Mouse (Mus musculus): ENCODE measurements around the gene Dhtkd1. TPM values are rescaled to one million over a fixed set of nuclear protein-coding genes. Genes with fewer than 3 reads are reported as not detected.
"Not testable (repeated sequence)": the region's sequence is repeated elsewhere in the genome, so short reads cannot be mapped to it uniquely, and the experiment has no call there.

Dhtkd1 gene
- polyA plus RNA-seq (2012; rRNA removed): 7.2 and 9.5 TPM in 2 replicates

- Histone ChIP-seq H3K27ac (ENCODE audit: insufficient read depth, low read length) (no peak within 1 kb of the TSS), H3K27me3 (ENCODE audit: control insufficient read depth, insufficient read depth, low read length) (no peaks in the 10 kb centered on the region), H3K4me1 (ENCODE audit: control insufficient read depth, insufficient read depth, low read length) (no peaks in the 10 kb centered on the region; the same call in 1 of the 2 replicates), H3K4me3 (replicated peaks; ENCODE audit: insufficient read depth, low read depth, low read length) (peak within 1 kb of the TSS; percentile 60)
- no peak for TF ChIP-seq POLR2A (IDR thresholded peaks at IDR 0.05; ENCODE audit: borderline replicate concordance, insufficient read depth, low read length)
- TF ChIP-seq CTCF (IDR thresholded peaks at IDR 0.05; ENCODE audit: borderline replicate concordance, insufficient read depth, low read depth, low read length): no peak
- peak; percentile 64 to 65 for DNase-seq
- 2% methylated on average over 36 of the region's 36 CpGs for WGBS
These were observed at the start of gene Dhtkd1 for GRCm38 (mm10) chr2:5942416-5943032. Dhtkd1 (minus strand) TSS chr2:5942792.

- WGBS: 94% methylated on average over 4 of the region's 4 CpGs
- no peak for TF ChIP-seq POLR2A (IDR thresholded peaks at IDR 0.05; ENCODE audit: borderline replicate concordance, insufficient read depth, low read length)
- no peak for TF ChIP-seq CTCF (IDR thresholded peaks at IDR 0.05; ENCODE audit: borderline replicate concordance, insufficient read depth, low read depth, low read length)
- Histone ChIP-seq H3K27ac (ENCODE audit: insufficient read depth, low read length) (no peak overlapping the region), H3K4me1 (ENCODE audit: control insufficient read depth, insufficient read depth, low read length) (0 out of 2 replicates have a peak, but pooled peaks cover under 1% of the 10 kb centered on the region), H3K4me3 (replicated peaks; ENCODE audit: insufficient read depth, low read depth, low read length) (no peak overlapping the region), H3K27me3 (ENCODE audit: control insufficient read depth, insufficient read depth, low read length) (no peaks in the 10 kb centered on the region)
- DNase-seq: no peak
These were observed 34.9 kb upstream of the Dhtkd1 start for GRCm38 (mm10) chr2:5977532-5977931.

- not testable (repeated sequence) for H3K4me1 ChIP-seq (ENCODE audit: control insufficient read depth, insufficient read depth, low read length); H3K27me3 ChIP-seq (ENCODE audit: control insufficient read depth, insufficient read depth, low read length); H3K27ac ChIP-seq (ENCODE audit: insufficient read depth, low read length); DNase-seq; H3K4me3 ChIP-seq (replicated peaks; ENCODE audit: insufficient read depth, low read depth, low read length)
- WGBS: 96% methylated on average over 3 of the region's 3 CpGs
These were observed 28.0 kb upstream of the Dhtkd1 start for GRCm38 (mm10) chr2:5970629-5971028.

- TF ChIP-seq CTCF (IDR thresholded peaks at IDR 0.05; ENCODE audit: borderline replicate concordance, insufficient read depth, low read depth, low read length) (no peak), POLR2A (IDR thresholded peaks at IDR 0.05; ENCODE audit: borderline replicate concordance, insufficient read depth, low read length) (no peak)
- Histone ChIP-seq H3K27me3 (ENCODE audit: control insufficient read depth, insufficient read depth, low read length) (no peaks in the 10 kb centered on the region), H3K4me1 (ENCODE audit: control insufficient read depth, insufficient read depth, low read length) (no peaks in the 10 kb centered on the region), H3K27ac (ENCODE audit: insufficient read depth, low read length) (no peak overlapping the region), H3K4me3 (replicated peaks; ENCODE audit: insufficient read depth, low read depth, low read length) (no peak overlapping the region)
- DNase-seq: no peak
- 88% methylated on average over 3 of the region's 3 CpGs for WGBS
These were observed 23.4 kb upstream of the Dhtkd1 start for GRCm38 (mm10) chr2:5965972-5966371.

- not testable (repeated sequence) for H3K27ac ChIP-seq (ENCODE audit: insufficient read depth, low read length); H3K27me3 ChIP-seq (ENCODE audit: control insufficient read depth, insufficient read depth, low read length); H3K4me3 ChIP-seq (replicated peaks; ENCODE audit: insufficient read depth, low read depth, low read length); H3K4me1 ChIP-seq (ENCODE audit: control insufficient read depth, insufficient read depth, low read length); DNase-seq
- 94% methylated on average over 4 of the region's 4 CpGs for WGBS
These were observed 21.1 kb upstream of the Dhtkd1 start for GRCm38 (mm10) chr2:5963729-5964128.

GRCm38 (mm10) chr2:5962265-5962664 is 19.7 kb upstream of the Dhtkd1 start:
- no peak for DNase-seq
- H3K4me1 ChIP-seq (ENCODE audit: control insufficient read depth, insufficient read depth, low read length): no peaks in the 10 kb centered on the region
- H3K27me3 ChIP-seq (ENCODE audit: control insufficient read depth, insufficient read depth, low read length): no peaks in the 10 kb centered on the region
- no peak overlapping the region for H3K4me3 ChIP-seq (replicated peaks; ENCODE audit: insufficient read depth, low read depth, low read length)
- WGBS: 65% methylated on average over 2 of the region's 2 CpGs
- no peak overlapping the region for H3K27ac ChIP-seq (ENCODE audit: insufficient read depth, low read length)
- TF ChIP-seq POLR2A (IDR thresholded peaks at IDR 0.05; ENCODE audit: borderline replicate concordance, insufficient read depth, low read length) (no peak), CTCF (IDR thresholded peaks at IDR 0.05; ENCODE audit: borderline replicate concordance, insufficient read depth, low read depth, low read length) (no peak)

- H3K4me3 ChIP-seq (replicated peaks; ENCODE audit: insufficient read depth, low read depth, low read length): no peak overlapping the region
- no peaks in the 10 kb centered on the region for H3K27me3 ChIP-seq (ENCODE audit: control insufficient read depth, insufficient read depth, low read length)
- WGBS: 93% methylated on average over 9 of the region's 9 CpGs
- TF ChIP-seq POLR2A (IDR thresholded peaks at IDR 0.05; ENCODE audit: borderline replicate concordance, insufficient read depth, low read length) (no peak), CTCF (IDR thresholded peaks at IDR 0.05; ENCODE audit: borderline replicate concordance, insufficient read depth, low read depth, low read length) (no peak)
- H3K27ac ChIP-seq (ENCODE audit: insufficient read depth, low read length): no peak overlapping the region
- DNase-seq: no peak
- no peaks in the 10 kb centered on the region for H3K4me1 ChIP-seq (ENCODE audit: control insufficient read depth, insufficient read depth, low read length)
These were observed 15.1 kb upstream of the Dhtkd1 start for GRCm38 (mm10) chr2:5957705-5958104.

GRCm38 (mm10) chr2:5951621-5952211 is 9.1 kb upstream of the Dhtkd1 start:
- WGBS: under 1% methylated on average over 44 of the region's 46 CpGs
- Histone ChIP-seq H3K27ac (ENCODE audit: insufficient read depth, low read length) (peak overlapping the region; percentile 84), H3K4me1 (ENCODE audit: control insufficient read depth, insufficient read depth, low read length) (no peaks in the 10 kb centered on the region; the same call in 1 of the 2 replicates), H3K4me3 (replicated peaks; ENCODE audit: insufficient read depth, low read depth, low read length) (peak overlapping the region; percentile 82), H3K27me3 (ENCODE audit: control insufficient read depth, insufficient read depth, low read length) (no peaks in the 10 kb centered on the region)
- no peak for DNase-seq
- TF ChIP-seq CTCF (IDR thresholded peaks at IDR 0.05; ENCODE audit: borderline replicate concordance, insufficient read depth, low read depth, low read length): no peak
- TF ChIP-seq POLR2A (IDR thresholded peaks at IDR 0.05; ENCODE audit: borderline replicate concordance, insufficient read depth, low read length): no peak

Data from cerebellum, adult 2 months (tissue).